Mouse (Mus musculus): ENCODE results near the gene Add2. TPM values are rescaled to one million over a fixed set of nuclear protein-coding genes. Genes with fewer than 3 reads are reported as not detected.

Add2 gene
- polyA plus RNA-seq, 1 experiment from 2014 or later: 0.03 TPM

- no peak for ATAC-seq
- POLR2A ChIA-PET: interaction anchor here (0.8 kb wide), 1 partner anchor 233 kb away, joined by 3 read pairs; no protein-coding TSS in a partner anchor
- CTCF ChIA-PET: interaction anchor here (1.6 kb wide), 1 partner anchor 27 kb away, joined by 3 read pairs; no protein-coding TSS in a partner anchor
- no peaks in the 10 kb centered on the region for H3K27me3 ChIP-seq
- TF ChIP-seq CTCF (IDR thresholded peaks at IDR 0.05): no peak
- in situ Hi-C loops (cut with MboI; ENCODE audit: low pct_unique_long_range_greater_than_20kb): loop anchor here (5.0 kb wide), 1 partner anchor 232 kb away; no protein-coding TSS in a partner anchor
- DNase-seq (ENCODE audit: low read depth, low spot score): no peak
Measured at GRCm38 (mm10) chr6:86129872-86130498, 101.5 kb downstream of the Add2 start.

DNA sequence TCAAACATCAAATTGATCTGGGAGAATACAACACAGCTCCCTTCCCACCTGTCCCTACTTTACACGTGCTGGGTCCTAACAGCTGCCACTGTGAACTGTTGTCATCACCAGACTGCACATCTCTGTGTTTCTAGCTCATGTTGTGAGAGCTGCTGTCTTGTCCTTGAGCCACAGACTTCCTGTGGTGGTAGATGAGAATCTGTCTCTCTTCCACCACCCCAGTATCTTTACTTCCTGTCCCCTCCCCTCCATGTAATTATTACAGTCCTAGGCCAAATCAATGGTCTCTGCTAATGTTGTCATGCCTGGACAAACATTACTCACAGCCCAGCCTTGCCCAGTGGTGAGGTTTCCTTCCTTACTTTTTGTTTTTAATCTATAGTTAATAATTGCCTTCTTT lies 105.4 kb downstream of the Add2 start:
- peaks cover 6% of the 10 kb centered on the region for H3K27me3 ChIP-seq
- DNase-seq (ENCODE audit: low read depth, low spot score) (no peak), ATAC-seq (no peak)
- in situ Hi-C loops (cut with MboI; ENCODE audit: low pct_unique_long_range_greater_than_20kb): no loop called here
- CTCF ChIA-PET: no interaction called here
- no peak for TF ChIP-seq CTCF (IDR thresholded peaks at IDR 0.05)
- POLR2A ChIA-PET: no interaction called here

DNA sequence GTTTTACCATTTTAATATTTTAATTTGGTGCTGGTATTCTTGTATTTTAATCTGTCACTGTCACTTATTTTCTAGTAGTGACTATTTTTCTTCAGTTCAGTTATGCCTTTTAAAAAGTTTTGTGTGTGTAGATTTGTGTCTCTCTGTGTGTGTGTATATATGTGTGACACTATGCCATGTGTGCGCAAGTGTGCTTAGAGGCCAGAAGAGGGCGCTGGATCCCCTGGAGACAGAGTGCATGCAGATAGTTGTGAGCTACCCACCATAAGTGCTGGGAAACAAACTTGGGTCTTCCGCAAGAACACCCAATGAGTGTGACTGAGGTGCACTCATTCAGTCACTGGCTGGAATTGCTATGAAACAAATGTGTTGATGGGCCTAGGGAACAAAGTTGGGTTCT lies 107.7 kb downstream of the Add2 start:
- CTCF ChIA-PET: interaction anchor here (1.2 kb wide), 1 partner anchor 9 kb away, joined by 4 read pairs; no protein-coding TSS in a partner anchor
- in situ Hi-C loops (cut with MboI; ENCODE audit: low pct_unique_long_range_greater_than_20kb): no loop called here
- no peak for ATAC-seq

DNA sequence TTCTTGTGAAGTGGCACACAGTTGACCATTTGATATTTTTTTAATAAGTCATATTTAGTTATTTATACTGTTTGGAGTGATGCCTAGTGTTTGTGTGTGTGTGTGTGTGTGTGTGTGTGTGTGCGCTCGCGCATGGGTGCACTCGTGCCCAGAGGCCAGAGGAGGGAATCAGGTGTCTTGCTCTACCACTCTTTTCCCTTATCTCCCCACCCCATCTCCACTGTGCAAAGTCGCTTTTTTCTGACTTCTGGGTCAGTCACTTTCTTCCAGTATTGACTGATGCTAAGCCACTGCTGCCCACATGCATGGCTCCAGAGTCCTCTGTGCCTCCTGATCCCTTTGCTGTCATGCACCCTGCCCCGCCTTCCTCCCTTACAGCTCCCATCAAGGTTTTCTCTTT lies 112.8 kb downstream of the Add2 start:
- POLR2A ChIA-PET: no interaction called here
- CTCF ChIA-PET: interaction anchor here (1.2 to 1.6 kb wide), 4 partner anchors 9 to 229 kb away, joined by 3 to 5 read pairs (median 4); partner anchors contain the start of gene Fam136a
- in situ Hi-C loops (cut with MboI; ENCODE audit: low pct_unique_long_range_greater_than_20kb): no loop called here
- ATAC-seq: no peak
- TF ChIP-seq CTCF (IDR thresholded peaks at IDR 0.05): no peak
- DNase-seq (ENCODE audit: low read depth, low spot score): no peak
- H3K27me3 ChIP-seq: peaks cover 6% of the 10 kb centered on the region

More for the DNA sequence above, 107.7 kb downstream of the Add2 start:
- POLR2A ChIA-PET: interaction anchor here (0.5 kb wide), 1 partner anchor 266 kb away, joined by 3 read pairs; no protein-coding TSS in a partner anchor
- no peak for DNase-seq (ENCODE audit: low read depth, low spot score)
- no peak for TF ChIP-seq CTCF (IDR thresholded peaks at IDR 0.05)
- H3K27me3 ChIP-seq: peaks cover 6% of the 10 kb centered on the region

DNA sequence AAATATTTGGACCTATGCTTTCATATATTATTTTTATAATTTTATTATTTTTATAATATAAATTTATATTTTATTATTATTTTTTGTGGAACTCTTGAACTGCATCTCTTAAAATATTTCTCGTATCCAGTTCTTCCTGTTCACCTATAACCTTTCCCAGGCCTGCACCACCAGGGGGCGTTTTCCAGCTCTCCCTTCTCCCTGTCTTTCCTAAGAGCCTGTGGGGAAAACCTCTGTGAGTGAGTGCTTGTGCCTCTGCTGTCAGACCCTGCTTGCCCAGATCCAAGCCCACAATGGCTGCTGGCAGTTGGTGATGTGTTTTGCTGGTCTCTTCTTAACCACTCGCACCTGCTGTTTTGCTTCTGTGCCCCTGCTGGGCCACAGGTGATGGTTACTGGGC lies 113.3 kb downstream of the Add2 start:
- H3K27me3 ChIP-seq: peaks cover 3% of the 10 kb centered on the region
- ChIA-PET POLR2A (no interaction called here), CTCF (interaction anchor here (1.2 to 1.6 kb wide), 4 partner anchors 8 to 229 kb away, joined by 3 to 6 read pairs (median 4); partner anchors contain the start of gene Fam136a)
- TF ChIP-seq CTCF (IDR thresholded peaks at IDR 0.05): peak; percentile 82
- DNase-seq (ENCODE audit: low read depth, low spot score) (no peak), ATAC-seq (no peak)
- in situ Hi-C loops (cut with MboI; ENCODE audit: low pct_unique_long_range_greater_than_20kb): no loop called here

- H3K27me3 ChIP-seq: no peaks in the 10 kb centered on the region
- in situ Hi-C loops (cut with MboI; ENCODE audit: low pct_unique_long_range_greater_than_20kb): no loop called here
- ChIA-PET POLR2A (no interaction called here), CTCF (no interaction called here)
- ATAC-seq (no peak), DNase-seq (ENCODE audit: low read depth, low spot score) (no peak)
- no peak for TF ChIP-seq CTCF (IDR thresholded peaks at IDR 0.05)
Measured at GRCm38 (mm10) chr6:86144986-86145385, 116.5 kb downstream of the Add2 start.

DNA sequence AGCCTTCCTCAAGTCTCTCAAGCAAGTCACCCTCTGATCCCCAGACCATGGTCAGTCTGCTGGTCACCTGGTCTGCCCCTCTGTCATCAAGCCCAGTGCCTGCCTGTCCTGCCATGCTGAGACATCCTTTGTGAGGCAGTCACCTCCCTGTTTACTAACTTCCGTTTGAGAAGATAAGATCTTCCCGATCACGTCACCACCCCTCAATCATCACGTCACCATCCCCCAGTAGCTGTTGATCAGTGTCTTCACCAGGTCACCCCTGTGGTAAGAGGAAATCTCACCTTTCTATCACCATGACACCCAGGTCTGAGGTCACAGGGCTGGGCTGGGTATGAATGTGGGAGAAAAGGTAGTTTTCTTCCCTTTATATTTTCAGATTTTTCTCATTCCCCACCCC lies 120.0 kb downstream of the Add2 start:
- TF ChIP-seq CTCF (IDR thresholded peaks at IDR 0.05): no peak
- ATAC-seq: no peak
- ChIA-PET CTCF (interaction anchor here (1.7 kb wide), 1 partner anchor 11 kb away, joined by 3 read pairs; no protein-coding TSS in a partner anchor), POLR2A (no interaction called here)
- no peaks in the 10 kb centered on the region for H3K27me3 ChIP-seq
- no peak for DNase-seq (ENCODE audit: low read depth, low spot score)
- in situ Hi-C loops (cut with MboI; ENCODE audit: low pct_unique_long_range_greater_than_20kb): no loop called here

DNA sequence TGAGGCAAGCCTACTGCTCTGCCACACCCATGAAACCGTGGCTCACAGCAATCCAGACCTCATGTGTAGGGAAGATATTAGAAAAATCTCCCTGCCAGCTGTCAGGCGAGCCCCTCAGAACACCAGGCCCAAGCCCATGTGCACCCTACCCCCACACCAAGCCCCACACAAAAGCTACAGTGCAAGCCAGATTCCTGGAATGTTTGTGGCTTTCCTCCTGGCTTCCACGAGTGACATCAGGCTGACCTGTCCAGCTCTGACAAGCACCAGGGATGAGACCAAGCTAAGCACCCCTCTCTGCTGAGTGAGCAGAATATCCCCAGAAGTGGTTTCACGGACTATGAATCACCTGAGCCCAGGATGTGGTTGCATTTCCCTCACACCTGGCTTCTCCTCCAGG lies 120.5 kb downstream of the Add2 start:
- in situ Hi-C loops (cut with MboI; ENCODE audit: low pct_unique_long_range_greater_than_20kb): no loop called here
- DNase-seq (ENCODE audit: low read depth, low spot score): no peak
- CTCF ChIA-PET: interaction anchor here (1.7 kb wide), 1 partner anchor 10 kb away, joined by 3 read pairs; no protein-coding TSS in a partner anchor
- ATAC-seq: peak; percentile 57
- H3K27me3 ChIP-seq: no peaks in the 10 kb centered on the region
- TF ChIP-seq CTCF (IDR thresholded peaks at IDR 0.05): no peak
- POLR2A ChIA-PET: no interaction called here

DNA sequence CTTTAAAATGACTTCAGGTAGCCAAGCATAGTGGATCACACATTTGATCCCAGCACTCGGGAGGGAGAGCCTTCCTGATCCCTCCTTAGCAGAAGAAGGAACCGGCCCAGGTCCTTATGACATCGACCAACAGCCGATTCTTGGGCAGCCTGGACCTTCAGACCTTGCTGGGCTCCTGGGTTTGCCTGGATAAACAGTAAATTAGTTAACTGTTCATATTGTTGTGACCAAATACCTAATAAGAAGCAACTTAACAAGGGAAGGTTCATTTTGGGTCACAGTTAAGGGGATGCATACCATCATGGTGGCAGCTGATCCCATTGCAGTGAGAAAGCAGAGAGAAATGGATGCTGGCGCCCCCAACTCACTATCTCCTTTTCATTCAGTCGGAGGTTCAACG lies 124.2 kb downstream of the Add2 start:
- no peak for TF ChIP-seq CTCF (IDR thresholded peaks at IDR 0.05)
- in situ Hi-C loops (cut with MboI; ENCODE audit: low pct_unique_long_range_greater_than_20kb): no loop called here

DNA sequence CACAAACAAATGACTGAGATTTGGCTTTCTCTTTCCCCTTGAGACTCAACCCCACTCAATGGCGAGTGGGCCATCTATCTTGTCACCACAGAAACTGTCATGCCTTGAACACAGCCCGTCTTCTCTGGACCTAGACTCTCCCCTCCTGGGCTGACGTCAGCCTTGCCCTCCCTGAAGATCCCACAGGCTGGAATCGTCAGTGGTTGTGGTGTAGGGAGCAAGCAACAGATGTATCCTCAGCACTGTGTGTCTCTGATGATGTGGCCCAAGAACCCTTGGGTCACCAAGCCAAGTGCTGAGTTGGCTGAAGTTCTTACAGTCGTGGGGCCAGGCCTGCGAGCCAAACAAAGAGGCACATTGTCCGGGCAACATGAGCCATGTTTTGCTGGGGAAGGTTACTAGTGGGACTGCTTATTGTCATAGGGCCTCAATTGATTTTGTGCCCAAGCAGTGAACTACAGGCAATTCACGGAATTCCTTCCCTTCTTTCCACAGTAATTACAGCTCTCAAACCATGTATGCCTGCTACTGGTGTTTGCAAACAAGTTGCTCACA lies 125.0 kb downstream of the Add2 start:
- no peak for TF ChIP-seq CTCF (IDR thresholded peaks at IDR 0.05)
- ChIA-PET CTCF (no interaction called here), POLR2A (no interaction called here)
- no peak for DNase-seq (ENCODE audit: low read depth, low spot score)
- in situ Hi-C loops (cut with MboI; ENCODE audit: low pct_unique_long_range_greater_than_20kb): no loop called here
- no peak for ATAC-seq
- H3K27me3 ChIP-seq: peaks cover 3% of the 10 kb centered on the region

More for the DNA sequence above, 124.2 kb downstream of the Add2 start:
- no peak for DNase-seq (ENCODE audit: low read depth, low spot score)
- ATAC-seq: no peak
- H3K27me3 ChIP-seq: peaks cover 3% of the 10 kb centered on the region
- POLR2A ChIA-PET: no interaction called here
- CTCF ChIA-PET: interaction anchor here (1.6 kb wide), 1 partner anchor 53 kb away, joined by 3 read pairs; no protein-coding TSS in a partner anchor

DNA sequence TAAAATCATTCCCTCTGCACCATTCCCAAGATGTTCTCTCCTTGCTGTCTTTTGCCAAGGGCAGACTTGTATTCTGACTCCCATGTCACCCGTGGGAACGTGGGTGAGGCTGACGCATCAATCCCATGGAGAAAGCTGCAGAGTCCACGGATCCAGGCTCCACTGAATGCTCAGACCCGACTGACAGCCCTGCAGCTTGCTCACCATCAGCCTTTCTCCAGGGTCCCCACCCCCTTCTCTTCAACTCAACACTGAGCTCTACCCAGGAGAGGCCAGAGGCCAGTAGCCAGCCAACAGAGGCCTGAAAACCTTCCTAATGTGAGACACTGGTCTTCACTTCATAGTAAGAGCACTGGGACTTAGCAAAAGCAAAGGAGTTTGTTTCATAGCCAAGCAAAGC lies 125.5 kb downstream of the Add2 start:
- no peak for DNase-seq (ENCODE audit: low read depth, low spot score)
- POLR2A ChIA-PET: no interaction called here
- TF ChIP-seq CTCF (IDR thresholded peaks at IDR 0.05): no peak
- H3K27me3 ChIP-seq: peaks cover 3% of the 10 kb centered on the region
- in situ Hi-C loops (cut with MboI; ENCODE audit: low pct_unique_long_range_greater_than_20kb): no loop called here
- ATAC-seq: no peak
- CTCF ChIA-PET: no interaction called here

All from Patski (cell line).